Mouse (Mus musculus) hindbrain, embryonic 14.5 days (tissue): ENCODE results near the gene Aldh1l2. TPM values are rescaled to one million over a fixed set of nuclear protein-coding genes. Genes with fewer than 3 reads are reported as not detected.
"Not testable (repeated sequence)": the region's sequence is repeated elsewhere in the genome, so short reads cannot be mapped to it uniquely, and the experiment has no call there.

ENCODE experiments used
- ATAC-seq: fragments of 200-750 bp; cut with Nextera tagmentation; 2 replicates; pipeline ENCODE4 v1.8.0; 2017; ENCODE audit warnings: moderate number of reproducible peaks, mild to moderate bottlenecking, moderate TSS enrichment, moderate library complexity; ENCODE audit not compliant: low FRiP score
- DNase-seq: peaks from one replicate; pipeline ENCODE4 v3.0.0-alpha.2; 2015; ENCODE audit warnings: low spot score
- H3K27ac ChIP-seq: fragments of 300-500 bp; sonication (generic); 2 replicates; pipeline ENCODE4 v1.5.1; 2014; ENCODE audit warnings: mild to moderate bottlenecking, moderate library complexity
- H3K27me3 ChIP-seq: fragments of 300-500 bp; sonication (generic); 2 replicates; pipeline ENCODE4 v1.6.1; 2014; ENCODE audit warnings: mild to moderate bottlenecking, low read length, mixed read lengths; ENCODE audit not compliant: control insufficient read depth, insufficient read depth
- H3K36me3 ChIP-seq: fragments of 300-500 bp; sonication (generic); replicated peaks from 2 replicates; pipeline ENCODE4 v1.6.1; 2014; ENCODE audit not compliant: control insufficient read depth, insufficient read depth
- H3K4me1 ChIP-seq: fragments of 300-500 bp; sonication (generic); replicated peaks from 2 replicates; pipeline ENCODE4 v1.6.1; 2014; ENCODE audit warnings: antibody characterized with exemption, low read length, mixed read lengths; ENCODE audit not compliant: control insufficient read depth, insufficient read depth
- H3K4me2 ChIP-seq: fragments of 300-500 bp; sonication (generic); replicated peaks from 2 replicates; pipeline ENCODE4 v1.6.1; 2014; ENCODE audit warnings: mild to moderate bottlenecking, moderate library complexity
- H3K4me3 ChIP-seq: fragments of 300-500 bp; sonication (generic); replicated peaks from 2 replicates; pipeline ENCODE4 v1.5.1; 2014; ENCODE audit warnings: mild to moderate bottlenecking, low read length
- H3K9ac ChIP-seq: fragments of 300-500 bp; sonication (generic); 2 replicates; pipeline ENCODE4 v1.6.1; 2014
- H3K9me3 ChIP-seq: fragments of 300-500 bp; sonication (generic); 2 replicates; pipeline ENCODE4 v1.6.1; 2016; ENCODE audit warnings: low read length; ENCODE audit not compliant: control insufficient read depth
- WGBS: fragments of 180-500 bp; shearing (Covaris S2); extraction: QIAGEN DNeasy Blood & Tissue Kit; methylation state at CpG from one replicate; pipeline ENCODE4 v1.1.7; 2014; 5-methylcytosine and 5-hydroxymethylcytosine counted together
- polyA plus RNA-seq: library from polyadenylated mRNA; unstranded; fragments of >200 nt; fragmentation: Nextera tagmentation; extraction: Ambion mirVana; gene quantifications from 2 replicates; pipeline ENCODE4 v1.2.1, GENCODE M21; 2014

Gene Aldh1l2
- polyA plus RNA-seq, 1 experiment from 2014 or later = 16.7 TPM

GRCm38 (mm10) chr10:83536436-83536835 lies 2.5 kb upstream of the Aldh1l2 start:
- H3K4me1 ChIP-seq = peaks cover 15% of the 10 kb centered on the region
- no peak overlapping the region for H3K4me2 ChIP-seq
- no peak overlapping the region for H3K4me3 ChIP-seq
- H3K27ac ChIP-seq = no peak overlapping the region
- no peak for ATAC-seq
- no peak for DNase-seq
- H3K36me3 ChIP-seq = no peaks in the 10 kb centered on the region
- no peaks in the 10 kb centered on the region for H3K9me3 ChIP-seq
- H3K27me3 ChIP-seq = no peaks in the 10 kb centered on the region
- no peak overlapping the region for H3K9ac ChIP-seq
- WGBS = 3% methylated on average over 1 of the region's 1 CpGs

DNA sequence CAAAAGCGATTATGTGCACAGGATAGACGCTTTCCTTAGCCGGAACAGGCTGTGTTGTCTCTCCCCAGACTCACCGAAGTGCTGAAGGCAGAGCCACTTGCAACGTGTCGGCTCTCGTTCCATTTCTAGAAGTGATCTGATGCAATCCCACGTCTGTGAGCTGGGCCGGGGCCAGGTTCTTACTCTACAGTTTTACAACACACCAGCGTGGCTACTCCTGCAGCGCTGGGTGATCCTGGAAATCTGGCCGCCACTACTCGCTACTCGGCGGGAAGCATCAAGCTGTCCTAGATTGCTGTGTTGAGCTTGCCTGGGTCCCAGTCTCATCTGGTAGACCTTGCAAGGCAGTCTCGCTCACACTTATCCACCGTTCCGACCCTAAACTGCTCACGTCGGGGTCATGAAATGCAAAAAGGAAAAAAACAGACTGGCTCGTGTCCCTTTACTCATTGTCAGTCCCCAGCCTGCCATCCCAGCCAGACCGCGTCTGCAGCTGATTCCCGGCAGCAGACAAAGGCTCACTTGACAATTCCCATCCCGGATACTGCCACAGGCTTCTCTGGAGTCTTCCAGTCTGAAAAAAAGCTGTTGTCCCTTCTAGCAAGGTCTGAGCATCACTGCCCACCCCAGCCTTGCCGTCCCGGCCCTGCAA lies 556 bp downstream of the Aldh1l2 start:
- 3% methylated on average over 27 of the region's 27 CpGs for WGBS
- Histone ChIP-seq H3K36me3 (no peaks in the 10 kb centered on the region; the same call in 1 of the 2 replicates), H3K27ac (peak overlapping the region; percentile 89), H3K4me2 (peak overlapping the region; percentile 67), H3K9ac (peak overlapping the region; percentile 81), H3K4me3 (peak overlapping the region; percentile 58), H3K9me3 (no peaks in the 10 kb centered on the region), H3K4me1 (peaks cover 15% of the 10 kb centered on the region), H3K27me3 (no peaks in the 10 kb centered on the region)
- peak; percentile 63 for ATAC-seq
- DNase-seq = peak; percentile 66

GRCm38 (mm10) chr10:83530384-83530967 lies 3.5 kb downstream of the Aldh1l2 start:
- Histone ChIP-seq H3K4me1 (peaks cover 15% of the 10 kb centered on the region), H3K4me3 (no peak overlapping the region), H3K4me2 (no peak overlapping the region), H3K27ac (no peak overlapping the region), H3K27me3 (no peaks in the 10 kb centered on the region), H3K9me3 (no peaks in the 10 kb centered on the region), H3K9ac (no peak overlapping the region), H3K36me3 (peaks cover 18% of the 10 kb centered on the region)
- DNase-seq (no peak), ATAC-seq (no peak)
- 84% methylated on average over 6 of the region's 6 CpGs for WGBS

DNA sequence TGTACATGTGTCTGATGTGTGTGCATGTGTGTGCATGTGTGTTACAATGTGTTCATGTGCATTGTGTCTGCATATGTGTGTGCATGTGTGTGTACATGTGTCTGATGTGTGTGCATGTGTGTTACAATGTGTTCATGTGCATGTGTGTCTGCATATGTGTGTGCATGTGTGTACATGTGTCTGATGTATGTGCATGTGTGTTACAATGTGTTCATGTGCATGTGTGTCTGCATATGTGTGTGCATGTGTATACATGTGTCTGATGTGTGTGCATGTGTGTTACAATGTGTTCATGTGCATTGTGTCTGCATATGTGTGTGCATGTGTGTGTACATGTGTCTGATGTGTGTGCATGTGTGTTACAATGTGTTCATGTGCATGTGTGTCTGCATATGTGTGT lies 9.7 kb downstream of the Aldh1l2 start:
- not testable (repeated sequence) for H3K27ac ChIP-seq, H3K9ac ChIP-seq, H3K27me3 ChIP-seq, H3K4me3 ChIP-seq, DNase-seq, ATAC-seq, H3K9me3 ChIP-seq, H3K4me2 ChIP-seq, H3K4me1 ChIP-seq
- peaks cover 61% of the 10 kb centered on the region for H3K36me3 ChIP-seq

DNA sequence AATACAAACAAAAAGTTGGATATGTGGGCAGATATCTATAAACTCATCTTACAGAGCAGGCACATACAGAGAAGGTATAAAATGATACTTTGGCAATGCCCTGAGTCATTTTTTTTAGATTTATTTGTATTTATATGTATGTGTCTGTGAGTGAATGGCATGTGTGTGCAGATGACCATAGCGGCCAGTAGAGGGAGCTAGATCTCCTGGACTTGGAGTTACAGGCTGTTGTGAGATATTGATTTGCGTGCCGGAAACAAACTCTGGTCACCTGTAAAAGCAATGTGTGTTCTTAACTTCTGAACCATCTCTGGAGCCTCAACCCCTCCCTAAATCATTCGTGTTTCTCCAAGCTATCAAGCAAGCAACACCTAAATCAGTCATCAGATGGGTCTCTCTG lies 12.9 kb downstream of the Aldh1l2 start:
- H3K4me2 ChIP-seq = no peak overlapping the region
- no peak overlapping the region for H3K9ac ChIP-seq
- H3K36me3 ChIP-seq = peaks cover 72% of the 10 kb centered on the region
- WGBS = 81% methylated on average over 4 of the region's 4 CpGs
- DNase-seq = no peak
- H3K27me3 ChIP-seq = no peaks in the 10 kb centered on the region
- no peak overlapping the region for H3K27ac ChIP-seq
- no peaks in the 10 kb centered on the region for H3K4me1 ChIP-seq
- no peak for ATAC-seq
- H3K9me3 ChIP-seq = no peaks in the 10 kb centered on the region
- H3K4me3 ChIP-seq = no peak overlapping the region

DNA sequence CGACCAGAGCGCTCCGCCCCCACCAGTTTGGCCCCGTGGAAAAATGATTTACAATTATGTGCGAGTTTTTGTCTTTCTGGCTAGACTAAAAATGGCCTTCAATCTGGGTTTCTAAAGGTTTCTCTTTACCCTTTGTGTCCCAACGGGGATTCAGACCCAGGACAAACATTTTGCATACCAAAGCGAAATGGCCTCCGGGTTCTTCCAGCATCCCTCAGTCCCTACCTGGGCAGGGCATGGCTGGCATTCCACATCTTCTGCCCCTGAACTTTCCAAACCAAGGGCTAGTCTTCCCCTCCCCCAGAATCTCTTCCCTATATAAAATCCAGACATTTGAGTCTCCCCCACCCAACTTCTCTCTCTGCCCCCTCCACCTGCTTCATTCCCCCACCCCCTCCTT lies 20.2 kb downstream of the Aldh1l2 start:
- DNase-seq = no peak
- no peaks in the 10 kb centered on the region for H3K9me3 ChIP-seq
- no peak overlapping the region for H3K4me2 ChIP-seq
- peaks cover 82% of the 10 kb centered on the region for H3K36me3 ChIP-seq
- no peak overlapping the region for H3K9ac ChIP-seq
- H3K4me3 ChIP-seq = no peak overlapping the region
- no peak overlapping the region for H3K27ac ChIP-seq
- ATAC-seq = no peak
- H3K27me3 ChIP-seq = no peaks in the 10 kb centered on the region
- H3K4me1 ChIP-seq = no peaks in the 10 kb centered on the region
- 84% methylated on average over 8 of the region's 8 CpGs for WGBS

DNA sequence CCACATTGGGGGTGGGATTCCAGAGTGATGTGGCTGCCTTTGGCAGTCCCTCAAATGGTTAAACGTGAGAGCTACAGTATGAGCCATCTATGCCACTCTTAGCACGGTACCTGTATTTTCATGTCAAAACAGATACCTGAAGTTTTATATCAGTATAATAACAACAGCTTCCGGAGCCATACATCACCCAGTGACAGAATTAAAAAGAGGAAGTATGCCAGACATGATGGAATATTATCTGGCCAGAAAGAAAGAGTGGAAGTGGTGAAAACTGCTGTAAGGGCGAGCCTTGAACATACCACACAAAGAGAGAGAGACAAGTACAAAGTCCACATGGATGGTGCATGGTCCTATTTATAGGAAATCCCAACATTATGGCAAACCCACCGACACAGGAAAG lies 22.6 kb downstream of the Aldh1l2 start:
- no peak overlapping the region for H3K4me2 ChIP-seq
- no peak for ATAC-seq
- no peak overlapping the region for H3K4me3 ChIP-seq
- H3K36me3 ChIP-seq = peaks cover 87% of the 10 kb centered on the region
- H3K27me3 ChIP-seq = no peaks in the 10 kb centered on the region
- WGBS = 85% methylated on average over 5 of the region's 5 CpGs
- H3K27ac ChIP-seq = no peak overlapping the region
- H3K9me3 ChIP-seq = no peaks in the 10 kb centered on the region
- no peaks in the 10 kb centered on the region for H3K4me1 ChIP-seq
- H3K9ac ChIP-seq = no peak overlapping the region
- no peak for DNase-seq

DNA sequence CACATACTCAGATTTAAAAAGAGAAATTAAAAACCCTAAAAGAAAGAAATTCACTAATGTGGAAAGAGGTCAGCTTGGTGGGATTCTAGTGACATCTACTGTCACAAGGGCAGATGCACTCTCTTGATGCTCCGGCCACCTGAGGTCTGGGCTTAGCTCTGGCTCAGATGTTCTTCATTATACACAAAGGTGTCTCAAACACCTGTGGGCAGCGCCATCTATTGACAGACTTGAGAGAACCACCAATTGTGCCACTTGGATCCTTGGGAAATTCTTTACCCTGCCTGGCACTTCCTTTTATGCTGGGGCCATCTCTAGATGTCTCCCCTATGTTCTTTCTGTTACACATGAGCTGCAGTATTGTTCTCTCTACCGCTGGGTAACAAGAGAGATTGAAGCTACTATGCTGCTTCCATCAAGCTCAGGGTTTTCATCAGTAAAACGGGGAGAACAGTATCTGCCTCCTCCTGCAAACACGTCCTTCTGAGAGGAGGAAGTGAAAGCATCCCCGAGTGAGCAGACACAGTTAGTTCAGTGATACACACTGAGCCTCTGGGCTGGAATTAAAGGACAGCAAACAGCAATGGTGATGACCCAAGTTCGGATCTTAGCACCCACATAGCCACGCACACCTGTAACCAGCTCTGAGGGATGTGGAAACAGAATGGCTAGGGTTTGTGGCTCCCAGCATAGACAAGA lies 24.8 kb downstream of the Aldh1l2 start:
- 65% methylated on average over 8 of the region's 8 CpGs for WGBS
- ATAC-seq (no peak), DNase-seq (peak; percentile 28)
- H3K4me2 ChIP-seq = no peak overlapping the region
- H3K27ac ChIP-seq = no peak overlapping the region
- no peak overlapping the region for H3K4me3 ChIP-seq
- no peaks in the 10 kb centered on the region for H3K4me1 ChIP-seq
- no peaks in the 10 kb centered on the region for H3K27me3 ChIP-seq
- no peaks in the 10 kb centered on the region for H3K9me3 ChIP-seq
- peaks cover 87% of the 10 kb centered on the region for H3K36me3 ChIP-seq
- no peak overlapping the region for H3K9ac ChIP-seq

GRCm38 (mm10) chr10:83497321-83497720 lies 36.6 kb downstream of the Aldh1l2 start:
- Histone ChIP-seq H3K27me3 (no peaks in the 10 kb centered on the region), H3K4me2 (no peak overlapping the region), H3K4me3 (no peak overlapping the region), H3K9ac (no peak overlapping the region), H3K36me3 (peaks cover 76% of the 10 kb centered on the region), H3K4me1 (no peaks in the 10 kb centered on the region), H3K9me3 (no peaks in the 10 kb centered on the region), H3K27ac (no peak overlapping the region)
- WGBS = 86% methylated on average over 13 of the region's 13 CpGs
- DNase-seq = no peak
- no peak for ATAC-seq
